Mouse (Mus musculus) lung, adult 2 months (tissue): ENCODE data around the gene Mtrex.

Experiments
- CTCF ChIP-seq: fragments of 200-500 bp; IDR thresholded peaks from 2 replicates; pipeline ENCODE4 v1.5.1; 2011; ENCODE audit warnings: mild to moderate bottlenecking, low read length, control low read depth; ENCODE audit not compliant: insufficient read depth
- POLR2A ChIP-seq: fragments of 200-500 bp; IDR thresholded peaks from 2 replicates; pipeline ENCODE4 v1.6.1; 2011; ENCODE audit warnings: low read depth, mild to moderate bottlenecking, control low read depth, low read length, borderline replicate concordance; ENCODE audit errors: extremely low read depth

GRCm38 (mm10) chr13:112853710-112854316, 73.4 kb downstream of the Mtrex start:
- no peak for TF ChIP-seq CTCF
- TF ChIP-seq POLR2A = no peak
